Mouse (Mus musculus) kidney, adult 10 weeks (tissue): ENCODE measurements around the gene Inppl1. TPM values are rescaled to one million over a fixed set of nuclear protein-coding genes. Genes with fewer than 3 reads are reported as not detected.

ENCODE experiments used
- polyA plus RNA-seq: library from polyadenylated mRNA; stranded (reverse); fragments of 350-450 nt; fragmentation: Illumina TruSeq; extraction: RNeasy Lipid Tissue Mini Kit (QIAGEN cat#74804); gene quantifications from one replicate; pipeline ENCODE4 v1.2.3, GENCODE M21; 2014; ENCODE audit warnings: low read depth, low replicate concordance

Inppl1 gene
- 25.5 TPM for polyA plus RNA-seq

DNA sequence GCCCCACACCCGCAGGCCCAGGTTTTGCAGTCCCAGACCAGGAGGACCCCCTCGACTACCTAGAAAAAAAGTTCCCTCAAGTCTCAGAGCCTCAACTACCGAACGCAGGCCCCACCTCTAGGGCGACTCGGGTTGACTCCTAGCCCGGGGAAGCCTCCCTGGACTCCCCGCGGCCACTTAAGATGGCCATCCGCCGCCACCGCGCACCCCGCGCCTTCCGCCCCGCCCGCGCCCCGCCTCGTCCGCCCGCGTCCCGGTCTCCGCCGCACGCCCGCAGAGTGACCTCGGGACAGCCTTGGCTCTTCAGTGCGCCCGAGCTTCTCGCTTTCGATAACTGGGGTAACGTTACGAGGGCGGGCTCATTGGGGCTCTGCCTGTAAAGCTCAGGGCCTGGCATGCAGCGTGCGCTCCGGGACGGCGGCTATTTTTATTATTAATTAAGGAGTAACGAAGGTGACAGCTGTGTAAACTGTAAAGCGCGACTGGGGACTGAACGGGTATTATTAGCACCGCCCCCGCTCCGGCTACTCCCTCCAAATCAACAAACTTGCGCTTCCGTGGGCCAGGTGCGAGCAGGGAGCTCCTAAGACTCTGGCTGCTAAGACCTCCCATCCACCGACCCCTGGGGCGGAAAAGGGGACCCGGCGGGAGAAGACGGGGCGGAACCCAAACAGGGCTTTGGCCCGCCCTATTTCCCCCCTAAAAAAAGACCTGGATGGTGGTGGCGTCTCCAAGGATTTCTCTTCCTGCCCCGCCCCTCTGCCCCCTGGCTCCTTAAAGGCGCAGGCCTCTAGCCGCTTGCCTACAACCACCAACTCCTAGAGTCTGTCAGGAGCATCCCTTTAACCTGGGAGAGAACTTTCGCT lies at the start of gene Inppl1:
Inppl1 (minus strand) TSS at position 624 of the 866 bp plus-strand sequence.

DNA sequence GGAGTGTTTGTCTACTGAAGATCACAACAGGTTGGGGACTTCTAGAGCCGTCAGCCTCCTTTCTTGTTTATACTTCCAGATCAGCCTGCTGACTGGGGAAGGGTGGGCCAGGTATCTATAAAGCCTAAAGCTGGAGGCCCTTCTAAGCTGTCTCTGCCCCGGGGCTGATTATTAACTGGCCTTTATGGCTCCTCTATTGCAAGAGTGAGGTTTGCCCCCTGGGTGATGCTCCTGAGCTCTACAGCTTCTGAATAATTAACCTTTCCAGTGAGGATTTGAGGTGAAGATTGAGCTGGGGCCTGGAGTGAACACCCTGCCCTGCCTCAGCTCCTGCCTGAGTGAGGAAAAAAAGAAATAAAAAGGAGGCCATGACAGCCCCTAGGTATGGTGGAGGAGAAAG lies 32.6 kb upstream of the Inppl1 start, which contains the start of gene Folr1:
Folr1 (minus strand) TSS at position 160 of the 400 bp plus-strand sequence.

DNA sequence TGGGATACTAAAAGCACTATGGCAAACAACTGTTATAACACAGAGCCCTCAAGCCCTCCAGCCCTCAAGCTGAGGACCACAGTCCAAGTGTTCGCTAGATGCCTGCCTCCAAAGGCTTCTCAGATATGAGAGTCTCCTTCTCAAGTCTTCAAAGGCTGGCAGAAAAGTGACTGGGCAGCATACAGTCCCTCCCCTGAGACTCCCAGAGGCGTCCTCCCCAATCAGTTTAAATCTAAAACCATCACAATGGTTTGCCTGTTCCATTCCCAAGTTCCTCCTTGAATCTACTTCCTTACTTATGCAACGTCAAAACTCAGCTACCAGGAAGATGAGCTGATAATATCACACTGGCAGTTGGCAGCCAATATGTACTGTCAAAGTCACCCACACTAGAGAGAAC lies 25.4 kb upstream of the Inppl1 start, which contains the start of gene Anapc15:
Anapc15 (plus strand) TSS at position 301 of the 400 bp plus-strand sequence.

DNA sequence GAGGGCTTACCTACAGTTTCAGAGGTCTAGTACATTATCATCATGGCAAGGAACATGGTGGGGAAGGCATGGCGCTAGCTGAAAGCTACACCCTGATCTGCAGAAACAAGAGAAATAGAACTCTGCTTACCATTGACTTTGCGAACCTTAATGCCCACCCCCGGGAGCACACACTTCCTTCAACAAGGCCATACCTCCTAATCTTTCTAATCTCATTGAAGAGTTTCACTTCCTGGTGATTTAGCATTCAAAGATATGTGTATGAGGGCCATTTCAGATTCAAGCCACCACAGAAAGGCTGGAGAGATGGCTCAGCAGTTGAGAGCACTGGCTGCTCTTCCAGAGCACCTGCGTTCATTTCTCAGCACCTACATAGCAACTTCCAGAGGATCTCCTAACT lies 19.1 kb upstream of the Inppl1 start, which contains the start of gene Folr2:
Folr2 (minus strand) TSS at position 101 of the 400 bp plus-strand sequence.

DNA sequence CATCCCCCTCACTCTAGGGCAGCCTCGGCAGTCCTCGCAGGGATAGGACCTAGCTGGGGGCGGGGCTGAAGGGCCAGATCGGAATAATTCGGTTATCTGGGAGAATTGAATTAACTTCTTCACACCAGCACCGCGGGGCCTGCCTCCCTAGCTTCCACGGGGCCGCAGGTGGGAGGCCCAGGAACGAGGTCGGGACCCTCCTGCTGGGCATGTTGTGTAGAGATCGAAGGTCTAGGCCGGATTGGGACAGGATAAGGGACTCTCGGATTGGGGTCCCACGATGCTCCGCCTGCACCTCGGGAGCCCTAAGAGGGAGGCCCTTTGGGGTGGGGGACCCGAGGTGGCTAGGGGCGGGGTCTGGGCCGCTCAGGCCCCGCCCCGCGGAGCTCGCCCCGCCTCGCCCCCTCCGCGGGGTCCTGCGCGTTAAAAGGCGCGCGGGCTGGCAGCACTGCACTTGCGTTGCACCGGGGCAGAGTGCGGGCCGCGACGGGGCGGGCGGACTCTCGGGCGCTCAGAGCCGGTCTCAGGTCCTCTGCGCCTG lies 20.1 kb downstream of the Inppl1 start, which contains the start of gene Phox2a:
Phox2a (plus strand) TSS at position 453 of the 541 bp plus-strand sequence.

Other genes starting within 250 kb of the Inppl1 start
- gene Clpb, start 174.6 kb downstream of the Inppl1 start, polyA plus RNA-seq = 9.3 TPM
- gene Phox2a, start 19.9 kb downstream of the Inppl1 start, polyA plus RNA-seq = not detected
- gene Folr2, start 19.0 kb upstream of the Inppl1 start, polyA plus RNA-seq = not detected
- gene Anapc15, start 25.5 kb upstream of the Inppl1 start, polyA plus RNA-seq = 16.7 TPM
- gene Folr1, start 32.6 kb upstream of the Inppl1 start, polyA plus RNA-seq = 65.8 TPM
- gene Lamtor1, start 67.7 kb upstream of the Inppl1 start, polyA plus RNA-seq = 9.7 TPM
- gene Tomt, start 68.1 kb upstream of the Inppl1 start, polyA plus RNA-seq = not detected
- 4.3 TPM for gene Lrrc51, start 95.7 kb upstream of the Inppl1 start, polyA plus RNA-seq
- gene Numa1, start 95.9 kb upstream of the Inppl1 start, polyA plus RNA-seq = 58.5 TPM
- 9.1 TPM for gene Il18bp, start 180.5 kb upstream of the Inppl1 start, polyA plus RNA-seq
- gene Rnf121, start 227.2 kb upstream of the Inppl1 start, polyA plus RNA-seq = 16.5 TPM
- gene Xndc1, start 227.3 kb upstream of the Inppl1 start, polyA plus RNA-seq = 9.9 TPM
- gene Xntrpc, start 227.5 kb upstream of the Inppl1 start, polyA plus RNA-seq = not detected
- gene Trpc2, start 244.9 kb upstream of the Inppl1 start, polyA plus RNA-seq = not detected